Mouse (Mus musculus) left cerebral cortex, postnatal 14 days (tissue): ENCODE results near the gene Nhp2. TPM values are rescaled to one million over a fixed set of nuclear protein-coding genes. Genes with fewer than 3 reads are reported as not detected.

Source experiments
- DNase-seq, 2 experiments: peaks; one replicate each; pipeline ENCODE4 v3.0.0; 2021 to 2022; ENCODE audit warnings: low spot score in 2 of 2, mixed read lengths in 1 of 2
- intact Hi-C: fragments of 180-260 bp; cut with DNase I; formaldehyde crosslinking; loops from one replicate; pipeline ENCODE4 v1.15.1; 2025
- long read RNA-seq, 2 experiments: library from polyadenylated mRNA; stranded (forward); transcript quantifications; one replicate each; pipeline ENCODE4 v2.0.0; 2021
- total RNA-seq, 2 experiments: library from RNA; stranded (reverse); gene quantifications; 2 replicates each; pipeline ENCODE4 v1.2.3; 2021

Nhp2 gene
- 10 to 100 TPM; 46.5 to 49.4 TPM for total RNA-seq
- long read RNA-seq, experiment 1, transcript Nhp2-202 (4 exons, 1,042 nt), result major isoform, 64 of 72 reads
- long read RNA-seq, experiment 1, transcript Nhp2-201 (3 exons, 825 nt), result minor isoform, 8 of 72 reads
- long read RNA-seq, experiment 1, partial matches to known transcripts, result 0 of 72 reads
- long read RNA-seq, experiment 1, other reads (novel, unspliced or antisense), result 0 of 72 reads
- long read RNA-seq, experiment 2, transcript Nhp2-202 (4 exons, 1,042 nt), result major isoform, 45 of 50 reads
- long read RNA-seq, experiment 2, partial matches to known transcripts, result 1 of 50 reads
- long read RNA-seq, experiment 2, other reads (novel, unspliced or antisense), result 1 of 50 reads

- intact Hi-C loops, result no loop called here
These were observed at the start of gene Nhp2 for GRCm38 (mm10) chr11:51619409-51620060. Gene Nhp2 (plus strand): TSS chr11:51619735.

DNA sequence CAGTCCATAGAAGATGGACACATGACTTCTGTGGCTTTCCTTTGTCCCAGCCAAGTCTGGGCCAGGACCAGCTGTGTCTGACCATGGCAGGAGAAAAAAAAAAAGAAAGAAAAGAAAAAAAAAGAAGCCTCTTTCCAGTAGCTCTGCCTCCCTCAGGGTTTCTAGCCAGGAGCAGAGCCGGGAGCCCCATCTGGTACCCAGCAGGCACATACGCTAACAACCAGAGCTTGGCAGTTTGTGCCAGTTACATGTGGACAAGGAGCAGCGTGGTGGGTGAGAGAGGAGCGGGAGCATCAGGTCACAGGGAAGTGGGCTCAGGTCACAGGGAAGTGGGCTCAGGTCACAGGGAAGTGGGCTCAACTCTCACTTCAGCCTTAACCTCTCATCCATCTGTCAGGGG lies 43.1 kb upstream of the Nhp2 start:
- DNase-seq, result no peak
- intact Hi-C loops, result no loop called here

More at GRCm38 (mm10) chr11:51619409-51620060, at the start of gene Nhp2:
- DNase-seq, result peak; percentile 90 to 98

- intact Hi-C loops, result no loop called here
- DNase-seq, result no peak
These were observed 41.9 kb upstream of the Nhp2 start for GRCm38 (mm10) chr11:51577587-51577986.

DNA sequence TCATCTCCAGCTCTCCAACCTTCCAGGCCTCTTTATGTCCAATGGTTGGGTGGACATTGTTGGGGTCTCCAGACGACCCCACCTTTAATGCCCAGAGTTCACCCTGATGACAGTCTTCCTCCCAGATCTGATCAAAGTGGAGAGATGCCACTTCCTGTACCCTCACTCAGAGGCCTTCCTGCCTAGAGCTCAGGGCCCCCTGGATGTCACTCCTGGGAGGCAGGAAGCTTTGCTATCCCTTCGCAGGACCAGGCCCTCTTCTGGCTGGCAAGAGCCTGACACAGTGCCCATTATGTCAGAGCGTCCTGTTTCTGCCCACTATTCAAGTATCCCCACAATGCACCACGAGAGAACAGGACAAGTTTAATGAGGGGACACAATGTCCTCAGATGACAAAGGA lies 40.5 kb upstream of the Nhp2 start:
- intact Hi-C loops, result no loop called here
- DNase-seq, result no peak

DNA sequence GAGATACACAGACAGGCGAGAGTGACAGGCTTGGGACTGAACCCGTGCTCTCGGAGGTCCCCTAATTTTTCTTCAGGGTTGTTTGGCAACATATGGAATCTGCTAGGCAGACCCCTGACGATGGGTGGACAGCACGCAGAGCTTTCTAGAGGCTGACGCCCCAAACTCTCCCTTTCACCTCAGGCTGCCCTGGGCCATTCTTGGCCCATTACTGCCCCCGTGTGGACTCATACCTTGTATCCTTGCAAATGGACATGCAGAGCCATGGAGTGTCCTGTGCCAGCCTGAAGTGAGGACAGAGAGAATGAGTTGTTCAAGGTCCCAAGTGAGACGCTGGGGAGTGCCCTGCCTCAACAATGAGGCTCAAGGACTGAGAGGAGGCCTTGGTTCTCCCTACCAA lies 36.8 kb upstream of the Nhp2 start:
- peak; percentile 55 to 63 for DNase-seq
- intact Hi-C loops, result loop anchor here (5.0 kb wide), 2 partner anchors 40 to 295 kb away; partner anchors contain the start of gene Col23a1

GRCm38 (mm10) chr11:51584057-51584430 lies 35.5 kb upstream of the Nhp2 start:
- intact Hi-C loops, result loop anchor here (5.0 kb wide), 2 partner anchors 42 to 297 kb away; partner anchors contain the start of gene Col23a1
- DNase-seq, result no peak

DNA sequence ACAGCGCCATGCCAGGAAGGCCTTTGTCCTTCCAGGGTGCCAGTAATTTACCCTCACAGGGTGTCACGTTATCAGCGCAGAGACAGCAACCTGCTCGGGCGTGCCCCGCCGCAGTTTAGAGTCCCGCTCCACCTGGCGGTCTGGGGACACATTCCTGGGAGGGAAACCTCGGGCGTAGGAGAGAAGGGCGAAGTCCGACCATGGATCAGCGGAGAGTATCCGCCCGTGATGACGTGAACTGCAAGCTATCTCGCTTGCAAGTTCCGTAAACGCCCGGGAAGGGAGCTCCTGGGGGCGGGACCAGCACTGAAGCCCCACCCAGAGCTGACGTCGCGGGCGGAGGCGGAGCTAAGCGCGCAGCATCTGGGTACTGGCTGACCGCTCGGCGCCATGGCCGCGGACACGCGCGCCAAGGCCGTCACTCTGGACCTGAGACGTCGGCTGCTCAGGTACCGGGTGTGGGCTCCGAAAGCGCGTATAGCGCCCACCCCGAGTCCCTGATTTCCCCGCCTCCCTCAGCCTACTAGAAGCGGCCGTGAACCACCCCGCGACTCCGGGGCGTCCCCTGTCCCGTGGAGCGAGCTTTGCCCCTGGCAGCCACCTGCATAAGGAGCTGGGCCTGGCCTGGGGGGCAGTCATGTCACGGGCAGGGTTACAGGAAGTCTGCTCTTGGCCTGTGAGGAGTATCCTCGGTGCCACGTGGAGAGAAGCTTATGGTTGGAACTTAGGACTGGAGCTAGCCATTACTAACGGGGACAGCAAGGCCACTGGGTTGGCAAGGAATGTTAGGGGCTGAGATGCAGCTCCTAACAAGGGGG lies 34.9 kb upstream of the Nhp2 start, which contains the start of gene Phykpl:
Gene Phykpl, plus strand, starts transcription at position 327 of the 818 bp plus-strand sequence.
- intact Hi-C loops, result loop anchor here (5.0 kb wide), 2 partner anchors 42 to 297 kb away; partner anchors contain the start of gene Col23a1
- peak; percentile 92 to 93 for DNase-seq

GRCm38 (mm10) chr11:51585608-51586252 lies 33.8 kb upstream of the Nhp2 start:
- intact Hi-C loops, result no loop called here
- DNase-seq, result no peak

DNA sequence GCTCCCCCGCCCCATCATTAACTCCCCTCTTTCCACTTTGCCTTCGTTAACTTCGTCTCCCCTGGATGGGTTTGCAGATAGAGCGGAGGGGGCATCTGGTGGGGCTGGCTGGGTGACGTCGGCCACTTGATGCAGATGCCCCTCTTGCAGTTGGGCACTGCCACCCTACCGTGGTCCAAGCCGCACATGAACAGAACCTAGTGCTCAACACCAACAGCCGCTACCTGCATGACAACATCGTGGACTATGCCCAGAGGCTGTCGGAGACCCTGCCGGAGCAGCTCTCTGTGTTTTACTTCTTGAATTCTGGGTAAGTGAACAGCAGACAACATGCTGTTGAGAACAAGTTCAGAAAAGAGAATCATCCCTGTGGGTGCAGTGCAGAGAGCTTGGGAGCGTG lies 33.1 kb upstream of the Nhp2 start:
- DNase-seq, result no peak
- intact Hi-C loops, result no loop called here

- intact Hi-C loops, result no loop called here
These were observed 32.5 kb upstream of the Nhp2 start for GRCm38 (mm10) chr11:51587059-51587458.

GRCm38 (mm10) chr11:51588833-51589232 lies 30.7 kb upstream of the Nhp2 start:
- DNase-seq, result no peak
- intact Hi-C loops, result no loop called here

More at GRCm38 (mm10) chr11:51587059-51587458, 32.5 kb upstream of the Nhp2 start:
- DNase-seq, result no peak

GRCm38 (mm10) chr11:51590002-51590401 lies 29.5 kb upstream of the Nhp2 start:
- DNase-seq, result no peak
- intact Hi-C loops, result no loop called here

- intact Hi-C loops, result no loop called here
- DNase-seq, result no peak
These were observed 28.4 kb upstream of the Nhp2 start for GRCm38 (mm10) chr11:51591168-51591567.

- intact Hi-C loops, result no loop called here
- DNase-seq, result no peak
These were observed 27.6 kb upstream of the Nhp2 start for GRCm38 (mm10) chr11:51591915-51592314.

DNA sequence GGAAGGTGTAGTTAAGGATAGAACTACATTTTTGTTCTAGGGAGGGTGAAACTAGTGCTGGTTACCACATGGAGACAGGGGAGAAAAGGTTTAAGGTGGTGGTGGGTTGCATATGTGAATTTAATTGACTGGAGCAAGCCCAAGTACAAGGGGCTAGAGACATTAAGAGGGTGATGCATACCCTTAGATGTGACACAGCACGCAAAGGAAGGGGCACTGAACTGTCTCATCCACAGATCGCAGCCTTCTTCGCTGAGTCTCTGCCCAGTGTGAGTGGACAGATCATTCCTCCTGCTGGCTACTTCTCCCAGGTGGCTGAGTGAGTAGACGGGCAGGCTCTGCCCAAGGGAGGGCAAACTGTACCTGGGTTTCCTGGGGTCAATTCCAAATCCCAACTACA lies 26.2 kb upstream of the Nhp2 start:
- intact Hi-C loops, result no loop called here
- DNase-seq, result no peak

DNA sequence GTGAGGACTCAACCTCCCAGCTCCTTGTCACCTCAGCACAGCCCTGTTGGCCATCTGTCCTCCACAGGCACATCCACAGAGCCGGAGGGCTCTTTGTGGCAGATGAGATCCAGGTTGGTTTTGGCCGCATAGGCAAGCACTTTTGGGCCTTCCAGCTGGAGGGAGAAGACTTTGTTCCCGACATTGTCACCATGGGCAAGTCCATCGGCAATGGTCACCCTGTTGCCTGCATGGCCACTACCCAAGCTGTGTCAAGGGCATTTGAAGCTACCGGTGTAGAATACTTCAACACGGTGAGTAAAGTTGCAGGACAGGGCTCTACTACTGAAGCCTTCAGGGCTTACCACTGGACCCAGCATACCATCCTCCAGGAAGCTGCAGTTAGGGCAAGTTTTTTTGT lies 25.7 kb upstream of the Nhp2 start:
- intact Hi-C loops, result no loop called here
- DNase-seq, result no peak

GRCm38 (mm10) chr11:51594715-51595350 lies 24.7 kb upstream of the Nhp2 start:
- intact Hi-C loops, result no loop called here
- no peak for DNase-seq

GRCm38 (mm10) chr11:51595459-51596083 lies 24.0 kb upstream of the Nhp2 start:
- no peak for DNase-seq
- intact Hi-C loops, result no loop called here

- no peak for DNase-seq
- intact Hi-C loops, result no loop called here
These were observed 22.0 kb upstream of the Nhp2 start for GRCm38 (mm10) chr11:51597553-51597952.
